Mouse (Mus musculus): ENCODE data around the gene Slc6a19.
"Not testable (repeated sequence)": the region's sequence is repeated elsewhere in the genome, so short reads cannot be mapped to it uniquely, and the experiment has no call there.

The Slc6a19 gene

GRCm38 (mm10) chr13:73713204-73713603 is 8.5 kb upstream of the Slc6a19 start:
- DNase-seq (ENCODE audit: extremely low spot score, low spot score), result no peak

DNA sequence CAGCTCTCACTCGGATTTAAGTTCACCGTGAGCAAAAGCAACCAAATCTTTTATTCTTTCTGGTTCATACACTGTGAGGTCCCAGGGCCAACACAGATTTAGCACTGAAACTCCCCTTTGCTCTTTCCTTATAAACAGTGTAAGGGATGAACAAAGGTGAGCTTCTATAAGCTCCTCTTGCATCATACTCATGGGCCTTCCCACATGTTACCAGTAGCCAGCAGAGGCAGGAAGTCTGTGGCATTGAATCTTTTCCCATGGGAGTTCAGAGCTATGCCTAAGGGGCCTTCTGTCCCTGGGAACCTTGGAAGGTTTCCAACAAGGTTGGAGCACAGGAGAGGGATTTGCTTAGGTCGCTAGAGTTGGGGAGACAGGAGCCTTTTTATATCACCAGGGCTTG is 7.6 kb upstream of the Slc6a19 start:
- no peak for DNase-seq (ENCODE audit: extremely low spot score, low spot score)

- no peak for DNase-seq (ENCODE audit: extremely low spot score, low spot score)
Measured at GRCm38 (mm10) chr13:73711803-73712202, 7.1 kb upstream of the Slc6a19 start.

GRCm38 (mm10) chr13:73711221-73711620 is 6.6 kb upstream of the Slc6a19 start:
- DNase-seq (ENCODE audit: extremely low spot score, low spot score), result no peak

GRCm38 (mm10) chr13:73709491-73709890 is 4.8 kb upstream of the Slc6a19 start:
- no peak for DNase-seq (ENCODE audit: extremely low spot score, low spot score)

DNA sequence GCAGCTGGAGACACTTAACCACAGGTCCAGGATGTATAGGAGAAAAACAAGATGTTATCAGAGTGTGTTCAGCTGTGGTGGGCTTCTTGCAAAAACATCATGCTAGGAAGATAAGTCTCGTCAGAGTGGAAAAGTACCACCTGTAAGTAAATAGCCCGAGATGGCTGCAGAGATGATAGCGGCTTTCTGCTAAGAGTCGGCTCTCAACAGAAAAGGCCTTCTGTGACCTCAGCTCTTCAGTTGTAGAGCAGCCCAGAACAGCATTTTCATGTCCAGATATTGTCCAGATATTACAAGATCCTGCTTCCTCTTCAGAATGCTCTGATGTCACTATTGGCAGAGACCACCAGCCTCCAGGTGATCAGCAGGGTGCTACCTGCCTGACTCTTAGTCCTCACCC is 1.2 kb downstream of the Slc6a19 start:
- not testable (repeated sequence) for DNase-seq (ENCODE audit: extremely low spot score, low spot score)

- DNase-seq (ENCODE audit: extremely low spot score, low spot score), result no peak
Measured at GRCm38 (mm10) chr13:73702776-73703175, 1.9 kb downstream of the Slc6a19 start.

GRCm38 (mm10) chr13:73701161-73701883 is 3.3 kb downstream of the Slc6a19 start:
- no peak for DNase-seq (ENCODE audit: extremely low spot score, low spot score)

DNA sequence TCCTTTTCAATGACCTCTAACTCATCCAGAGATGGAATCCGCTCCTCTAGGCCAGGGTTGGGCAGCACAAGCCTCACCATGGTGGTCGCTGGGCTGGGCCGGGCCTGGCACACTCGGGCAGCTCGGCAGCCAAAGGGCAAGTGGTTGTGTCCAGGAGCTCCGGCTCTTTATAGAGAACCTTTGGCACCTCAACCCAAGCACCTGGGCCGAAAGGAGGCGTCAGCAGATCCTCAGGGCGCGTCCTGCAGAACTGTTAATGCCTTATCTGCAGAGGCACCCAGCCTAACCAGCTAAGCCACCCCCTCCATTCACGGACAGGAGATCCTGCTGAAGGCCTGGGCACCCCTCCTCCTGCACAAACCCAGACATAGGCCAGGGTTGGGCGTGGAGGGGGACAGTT is 4.1 kb downstream of the Slc6a19 start:
- DNase-seq (ENCODE audit: extremely low spot score, low spot score), result no peak

DNA sequence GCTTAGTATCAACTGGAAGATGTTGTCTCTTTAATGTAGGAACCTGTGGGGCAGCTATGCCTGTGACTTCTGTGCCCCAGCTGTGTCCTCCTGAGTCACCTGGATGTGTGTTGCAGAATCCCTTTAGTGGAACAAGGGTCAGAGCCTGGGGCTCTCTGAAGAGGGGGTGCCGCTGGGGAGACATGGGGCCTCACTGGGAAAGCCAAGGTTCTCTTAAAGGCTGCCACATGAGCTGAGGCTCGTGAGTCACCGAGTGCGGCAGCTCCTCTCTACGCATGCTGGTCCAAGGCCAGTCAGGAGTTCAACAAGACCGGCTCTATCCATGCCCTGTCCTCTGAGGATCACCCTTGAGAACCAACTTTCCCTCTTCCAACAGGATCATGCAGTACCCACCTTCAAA is 5.0 kb downstream of the Slc6a19 start:
- no peak for DNase-seq (ENCODE audit: extremely low spot score, low spot score)

DNA sequence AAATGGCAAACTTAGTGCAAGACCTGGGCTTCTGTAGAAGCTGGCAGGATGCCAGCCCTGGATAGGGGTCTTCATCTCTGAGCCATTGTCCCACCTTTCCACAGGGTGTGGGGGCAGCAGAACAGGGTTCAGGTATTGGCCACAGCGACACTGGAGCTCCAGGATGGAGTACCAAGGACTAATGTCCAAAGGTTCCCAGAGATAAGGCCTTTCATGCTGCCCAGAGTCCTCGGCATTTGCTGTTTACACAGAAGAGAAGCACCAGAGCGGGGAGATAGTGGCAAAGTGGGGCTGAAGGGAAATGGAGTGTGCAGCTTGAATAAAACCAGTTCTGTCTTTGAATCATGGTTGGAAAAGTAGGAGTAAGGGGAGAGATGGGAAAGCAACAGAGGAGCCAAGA is 8.1 kb downstream of the Slc6a19 start:
- no peak for DNase-seq (ENCODE audit: extremely low spot score, low spot score)

DNA sequence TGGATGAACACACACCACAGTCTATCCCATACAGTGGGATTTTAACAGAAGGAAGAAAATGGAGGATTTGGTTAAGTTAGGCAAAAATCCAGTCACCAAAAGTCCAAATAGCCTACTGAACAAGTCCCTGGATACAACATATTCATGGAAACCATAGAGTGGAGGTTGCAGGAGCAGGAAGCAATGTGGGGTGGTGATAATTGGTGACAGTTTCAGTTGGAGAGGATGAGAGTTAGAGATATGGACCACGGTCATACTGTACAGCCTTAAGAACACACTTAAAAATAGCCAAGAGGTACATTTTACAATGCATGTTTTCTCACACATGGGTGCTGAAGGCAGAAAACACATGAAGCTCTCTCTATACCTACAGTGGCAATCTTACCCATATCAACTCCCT is 9.7 kb downstream of the Slc6a19 start:
- no peak for DNase-seq (ENCODE audit: extremely low spot score, low spot score)

DNA sequence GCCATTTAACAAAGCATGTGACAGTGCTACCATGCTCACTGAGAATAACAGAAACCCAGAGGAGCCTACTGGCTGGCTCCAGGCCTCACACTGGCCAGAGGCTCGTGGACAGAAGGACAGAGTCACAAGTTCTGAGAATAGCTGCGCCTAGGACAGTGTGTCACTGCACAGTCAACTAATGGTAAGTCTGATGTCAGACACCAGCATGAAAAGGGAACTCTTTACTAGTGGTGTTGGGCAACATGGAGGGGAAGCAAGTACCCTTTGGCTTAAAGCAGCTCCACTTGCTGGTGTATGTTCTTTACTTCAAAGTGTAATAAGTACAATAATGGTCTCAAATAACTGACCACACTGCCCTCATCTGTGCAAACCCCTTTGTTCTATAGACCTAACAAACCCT is 11.3 kb downstream of the Slc6a19 start:
- DNase-seq (ENCODE audit: extremely low spot score, low spot score), result no peak

GRCm38 (mm10) chr13:73692249-73692868 is 12.3 kb downstream of the Slc6a19 start:
- peak; percentile 68 for DNase-seq (ENCODE audit: extremely low spot score, low spot score)

- no peak for DNase-seq (ENCODE audit: extremely low spot score, low spot score)
Measured at GRCm38 (mm10) chr13:73688934-73689333, 15.7 kb downstream of the Slc6a19 start.

DNA sequence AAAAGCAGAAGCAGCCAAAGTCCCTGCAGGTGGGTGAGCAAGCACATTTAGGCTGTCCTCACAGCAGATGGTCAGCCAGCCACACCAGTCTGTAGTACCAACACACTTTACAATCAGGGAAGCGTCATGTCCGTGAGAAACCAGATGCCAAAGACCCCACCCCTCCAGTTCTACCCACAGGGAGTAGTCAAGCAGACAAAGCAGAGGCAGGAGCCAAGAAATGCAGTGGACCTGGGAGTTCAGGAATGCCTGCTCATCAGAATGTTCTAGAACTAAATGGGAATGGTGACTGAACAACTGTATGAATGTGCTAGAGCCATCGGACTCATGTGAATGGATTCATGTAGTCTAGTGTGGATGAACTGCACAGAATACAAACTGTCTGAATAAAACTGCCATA is 17.1 kb downstream of the Slc6a19 start:
- no peak for DNase-seq (ENCODE audit: extremely low spot score, low spot score)

GRCm38 (mm10) chr13:73685502-73685901 is 19.2 kb downstream of the Slc6a19 start:
- DNase-seq (ENCODE audit: extremely low spot score, low spot score), result no peak

DNA sequence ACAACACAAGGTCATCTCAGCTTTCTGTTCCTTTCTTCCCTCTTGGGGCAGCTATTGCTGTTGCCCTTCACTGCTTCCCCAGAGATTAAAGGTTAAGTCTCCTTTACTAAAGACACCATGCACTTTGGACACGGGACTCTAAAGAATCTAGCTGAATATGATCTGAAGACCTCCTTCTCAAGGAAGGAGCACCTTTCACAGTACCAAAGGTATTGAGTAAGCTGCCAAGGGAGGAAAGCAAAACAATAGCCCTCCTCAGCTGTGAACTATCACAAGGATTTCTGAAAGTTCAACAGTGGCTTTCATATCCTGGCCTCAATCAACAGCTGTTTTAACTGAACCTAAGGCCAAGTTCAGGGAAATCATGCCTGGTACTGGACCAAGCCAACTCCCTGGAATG is 20.3 kb downstream of the Slc6a19 start:
- DNase-seq (ENCODE audit: extremely low spot score, low spot score), result no peak

- DNase-seq (ENCODE audit: extremely low spot score, low spot score), result no peak
Measured at GRCm38 (mm10) chr13:73683682-73684081, 21.0 kb downstream of the Slc6a19 start.

DNA sequence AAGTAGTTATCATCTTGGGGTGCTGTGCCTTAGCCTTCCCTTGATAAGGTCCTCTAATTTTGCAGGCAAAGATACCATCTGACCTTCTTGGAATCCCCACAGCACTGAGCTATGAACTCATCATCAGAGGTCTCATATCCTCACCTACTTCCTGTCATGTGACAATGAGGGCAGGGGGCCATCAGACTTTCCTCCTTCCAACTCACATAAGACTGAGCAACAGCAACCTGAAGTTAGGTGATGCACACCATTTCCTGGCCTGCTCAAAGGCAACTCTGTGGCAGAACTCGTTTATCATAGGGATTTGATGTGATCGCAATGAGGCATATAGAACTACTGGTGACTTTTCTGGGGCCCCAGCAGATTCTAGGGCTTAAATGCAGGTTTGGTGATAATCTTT is 22.4 kb downstream of the Slc6a19 start:
- DNase-seq (ENCODE audit: extremely low spot score, low spot score), result no peak

DNA sequence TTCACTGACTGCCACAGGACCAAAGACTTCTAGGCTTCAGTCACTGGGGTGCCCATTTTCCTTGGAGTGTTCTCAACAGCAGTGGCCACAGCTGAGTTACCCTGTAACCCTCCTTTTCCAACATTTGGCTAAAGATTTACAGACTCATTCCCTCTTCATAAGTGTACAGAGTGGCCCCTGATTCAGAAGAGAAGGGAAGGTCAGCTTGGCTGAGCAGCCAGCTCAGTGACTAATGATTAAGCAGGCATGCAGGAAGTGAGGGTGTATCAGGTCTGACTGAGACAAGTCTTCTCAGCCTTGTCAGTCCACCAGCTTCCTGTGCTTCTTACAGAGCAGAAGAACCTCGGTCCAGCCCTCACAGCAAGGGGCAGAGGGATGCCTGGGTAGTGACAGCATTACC is 24.3 kb downstream of the Slc6a19 start:
- DNase-seq (ENCODE audit: extremely low spot score, low spot score), result no peak

GRCm38 (mm10) chr13:73679311-73679710 is 25.4 kb downstream of the Slc6a19 start:
- DNase-seq (ENCODE audit: extremely low spot score, low spot score), result no peak

DNA sequence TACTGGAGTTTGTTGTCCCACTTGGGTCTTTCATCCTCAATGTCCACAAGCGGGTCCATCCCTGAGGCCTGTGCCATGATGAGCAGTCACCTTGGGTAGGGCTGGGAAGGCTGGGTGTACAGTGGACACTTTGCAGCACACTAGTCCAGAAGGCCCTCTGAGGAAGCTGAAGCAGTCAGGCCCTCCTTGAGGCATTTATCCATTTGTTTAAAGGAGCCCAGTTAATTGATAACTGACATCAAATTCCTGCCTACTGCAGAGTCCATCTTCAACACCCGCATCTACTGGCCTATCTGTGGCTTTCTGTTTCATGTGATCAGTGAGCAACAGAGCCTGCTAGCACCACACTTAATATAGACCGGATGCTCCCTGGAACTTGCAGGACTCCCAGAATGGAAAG is 26.8 kb downstream of the Slc6a19 start, which contains the start of gene Slc6a18:
Gene Slc6a18 (minus strand): TSS at position 171 of the 400 bp plus-strand sequence.
- no peak for DNase-seq (ENCODE audit: extremely low spot score, low spot score)
